Mouse (Mus musculus) urinary bladder, postnatal 4 days (tissue): ENCODE measurements around the gene Clps.

Source experiments
- DNase-seq, 2 experiments: peaks; one replicate each; pipeline ENCODE4 v3.0.0; 2021 to 2022; ENCODE audit warnings: low spot score in 2 of 2

The Clps gene

GRCm38 (mm10) chr17:28518615-28519071 is 41.9 kb downstream of the Clps start:
- no peak for DNase-seq

DNA sequence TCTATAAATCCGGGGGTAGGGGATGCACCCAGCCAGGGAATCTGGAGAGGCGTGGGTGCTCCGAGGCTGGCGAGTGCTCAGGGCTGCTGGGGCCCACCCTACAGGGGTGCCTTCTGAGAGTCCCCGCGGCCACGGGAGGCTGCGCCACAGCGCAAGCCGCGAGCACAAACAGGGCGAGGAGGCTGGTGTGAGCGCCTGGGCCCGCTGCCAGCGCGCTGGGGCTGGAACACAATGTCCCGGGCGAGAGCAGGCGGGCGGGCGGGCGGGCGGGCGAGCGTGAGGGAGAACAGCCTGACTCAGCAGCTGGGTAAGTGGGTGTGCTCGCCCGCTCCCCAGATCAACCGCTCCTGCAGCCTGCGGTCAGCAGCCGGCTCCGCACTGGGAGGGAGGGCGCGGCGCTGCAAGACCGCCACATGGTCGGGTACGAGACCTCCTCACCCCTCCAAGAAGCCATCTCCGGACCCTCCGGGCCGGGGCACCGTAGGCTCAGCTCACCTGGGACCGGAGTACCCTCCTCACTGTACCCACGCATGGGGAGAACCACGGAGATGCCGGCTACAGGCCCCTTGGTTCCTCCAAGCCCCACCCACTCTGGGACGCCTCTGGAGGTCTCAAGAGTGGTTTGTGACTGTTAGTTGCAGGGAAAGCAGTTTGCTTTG is 42.5 kb downstream of the Clps start:
- DNase-seq = peak; percentile 79 to 87

GRCm38 (mm10) chr17:28517441-28517955 is 43.1 kb downstream of the Clps start, which contains the start of gene Fkbp5:
Fkbp5 (minus strand) TSS chr17:28517527.
- DNase-seq = peak in 1 of 2 experiments; percentile 77

GRCm38 (mm10) chr17:28516881-28517280 is 43.7 kb downstream of the Clps start:
- no peak for DNase-seq

GRCm38 (mm10) chr17:28515431-28516341 is 44.9 kb downstream of the Clps start:
- DNase-seq = peak in 1 of 2 experiments; percentile 37

GRCm38 (mm10) chr17:28514555-28514954 is 46.0 kb downstream of the Clps start:
- DNase-seq = no peak

DNA sequence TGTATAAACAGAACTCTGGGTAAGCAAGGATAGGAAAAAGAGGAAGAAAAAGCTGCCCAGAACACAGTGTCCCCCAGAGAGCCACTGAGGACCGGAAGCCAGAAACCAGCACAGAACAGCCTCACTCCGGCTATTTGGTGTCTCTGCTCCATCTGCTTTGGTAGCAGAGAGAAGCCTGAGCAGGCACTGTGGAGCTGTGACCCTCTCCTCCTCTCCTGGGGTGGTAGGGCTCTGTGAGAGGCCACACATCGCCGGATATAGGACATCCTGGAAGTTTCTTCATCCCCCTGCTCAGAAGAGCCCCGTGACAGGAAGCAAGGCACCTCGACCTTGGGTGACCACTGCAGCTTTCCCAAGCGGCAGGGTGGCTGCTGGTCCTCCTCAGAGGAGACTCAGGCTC is 46.7 kb downstream of the Clps start:
- DNase-seq = no peak

DNA sequence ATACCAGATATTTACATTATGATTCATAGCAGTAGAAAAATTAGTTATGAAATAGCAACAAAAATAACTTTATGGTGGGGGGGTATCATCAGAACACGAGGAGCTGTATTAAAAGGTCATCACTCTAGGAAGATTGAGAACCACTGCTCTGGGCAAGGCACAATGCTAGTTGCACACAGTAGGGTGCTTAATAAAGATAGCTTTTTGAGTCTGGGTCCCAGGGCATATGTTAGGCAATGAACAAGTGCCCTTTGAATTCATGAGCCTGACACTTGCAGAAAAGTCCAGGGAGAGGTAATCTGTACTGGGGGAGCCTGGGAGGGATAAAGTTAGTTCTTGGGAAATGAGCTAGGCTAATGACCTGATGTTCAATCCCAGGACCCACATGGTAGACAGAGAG is 47.2 kb downstream of the Clps start:
- no peak for DNase-seq

DNA sequence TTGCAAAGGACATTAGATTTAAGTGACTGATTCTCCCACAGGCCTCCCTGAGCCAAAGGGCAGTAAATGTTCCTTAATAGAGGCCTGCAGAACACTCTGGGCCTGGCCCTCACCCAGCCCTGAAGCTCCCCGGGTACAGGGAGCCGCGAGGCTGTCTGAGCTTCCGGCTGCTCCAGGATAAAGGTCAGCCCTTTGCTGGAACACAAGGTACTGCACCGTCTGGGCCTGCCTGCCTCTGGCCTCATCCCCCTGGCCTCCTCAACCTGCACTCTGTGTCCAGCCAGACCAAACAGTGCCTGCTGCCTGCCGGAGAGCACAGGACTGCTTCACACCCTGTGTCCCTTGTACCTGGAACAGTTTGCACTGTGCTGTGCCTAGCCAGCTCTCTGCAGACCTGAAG is 47.9 kb downstream of the Clps start:
- peak in 1 of 2 experiments; percentile 75 for DNase-seq

GRCm38 (mm10) chr17:28511616-28512541 is 48.7 kb downstream of the Clps start:
- DNase-seq = no peak

DNA sequence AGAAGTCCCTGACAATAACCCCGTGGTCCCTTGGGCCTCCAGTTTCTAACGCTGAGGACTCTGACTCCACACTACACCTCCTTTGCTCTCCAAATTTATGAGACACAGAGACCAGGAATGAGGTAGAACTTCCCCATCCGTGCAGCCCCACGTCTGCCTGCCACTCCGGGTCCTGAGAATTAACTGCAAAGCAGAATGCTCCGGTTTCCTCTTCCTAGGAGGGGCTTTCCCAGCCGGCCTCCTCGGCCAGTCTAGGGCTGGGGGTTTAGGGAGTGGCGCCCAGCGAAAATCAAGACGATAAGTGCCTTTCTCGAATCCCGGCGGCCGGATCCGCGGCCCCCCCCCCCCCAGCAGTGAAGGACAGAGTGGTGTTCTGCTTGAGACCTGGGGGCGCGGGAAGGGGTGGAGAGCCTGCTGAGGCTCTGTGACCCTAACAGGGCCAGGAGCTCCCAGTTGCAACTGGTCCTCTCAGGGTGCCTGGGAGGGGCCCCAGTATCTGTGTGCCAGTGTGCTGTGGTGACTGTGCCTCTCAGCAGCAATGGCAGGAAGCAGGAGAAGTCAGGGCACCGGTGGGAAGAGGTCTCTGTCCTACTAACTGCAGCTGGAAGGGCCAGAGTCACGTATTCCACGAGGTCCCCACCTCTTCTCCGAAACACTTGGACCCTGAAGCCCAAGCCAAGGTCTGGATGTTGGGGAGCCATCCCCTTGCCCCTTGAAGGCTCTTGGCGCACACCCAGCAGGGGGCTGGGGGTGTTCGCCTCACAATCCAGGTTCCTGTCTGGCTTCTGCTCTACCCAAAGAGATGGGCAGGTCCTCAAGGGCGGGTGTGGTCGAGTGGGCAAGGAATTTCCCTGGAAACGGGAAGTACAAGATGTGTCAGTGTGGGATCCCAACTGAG is 49.9 kb downstream of the Clps start:
- no peak for DNase-seq
